Mouse (Mus musculus): ENCODE measurements around the gene Rnf38. TPM values are rescaled to one million over a fixed set of nuclear protein-coding genes. Genes with fewer than 3 reads are reported as not detected.

Rnf38 gene
- polyA plus RNA-seq, 1 experiment: 147 TPM

DNA sequence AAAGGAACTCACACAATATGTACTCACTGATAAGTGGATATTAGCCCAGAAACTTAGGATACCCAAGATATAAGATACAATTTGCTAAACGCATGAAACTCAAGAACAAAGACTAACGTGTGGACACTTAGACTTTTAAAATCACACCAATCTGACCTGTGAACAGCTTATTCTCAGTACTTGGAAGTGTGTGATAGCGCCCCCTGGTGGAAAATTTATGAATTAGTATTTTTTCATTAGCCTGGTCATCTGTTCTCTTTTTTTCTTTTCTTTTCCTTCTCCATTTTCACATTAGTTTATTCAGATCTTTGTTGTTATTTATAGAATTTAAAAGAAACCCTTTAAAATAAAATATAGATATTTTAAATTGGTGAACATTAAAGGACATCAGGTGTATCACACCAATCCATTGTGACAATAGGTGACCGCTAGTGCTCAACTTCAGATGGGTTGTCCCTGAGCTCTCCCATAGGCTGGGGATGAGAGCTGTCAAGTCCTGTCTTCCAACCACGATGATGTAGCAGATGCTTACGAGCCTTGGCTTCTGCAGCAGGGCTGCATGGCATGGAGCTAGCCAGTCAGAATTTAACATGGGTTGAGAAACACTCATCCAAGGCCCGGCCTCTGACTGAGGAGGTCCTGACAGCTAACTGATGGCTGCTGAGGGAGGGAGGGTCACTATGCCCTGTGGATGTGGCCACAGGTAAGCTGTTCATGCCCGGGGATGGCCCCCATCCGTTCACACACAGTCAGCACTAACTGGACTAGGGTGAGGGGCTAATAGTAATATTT is 114.0 kb downstream of the Rnf38 start:
- DNase-seq (ENCODE audit: low read depth): no peak

DNA sequence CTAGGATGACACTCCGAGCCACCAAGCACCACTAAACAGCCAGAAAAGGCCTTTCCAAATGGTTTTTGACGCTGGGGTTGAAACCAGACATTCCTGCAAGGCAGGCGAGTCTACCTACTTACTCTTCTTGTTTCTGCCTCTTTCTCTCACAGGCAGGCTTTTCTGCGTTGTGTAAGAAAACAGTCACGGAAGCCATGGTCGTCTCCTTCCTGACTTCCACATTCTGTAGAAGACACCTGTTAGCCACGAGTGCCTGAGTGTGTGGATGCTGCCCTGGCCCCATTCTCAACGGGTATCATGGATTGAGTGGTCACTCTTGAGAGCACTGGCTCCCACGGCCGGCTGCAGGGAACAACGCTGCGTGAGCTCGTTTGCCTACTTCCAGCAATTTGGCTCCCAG is 118.5 kb downstream of the Rnf38 start:
- DNase-seq (ENCODE audit: low read depth): no peak

DNA sequence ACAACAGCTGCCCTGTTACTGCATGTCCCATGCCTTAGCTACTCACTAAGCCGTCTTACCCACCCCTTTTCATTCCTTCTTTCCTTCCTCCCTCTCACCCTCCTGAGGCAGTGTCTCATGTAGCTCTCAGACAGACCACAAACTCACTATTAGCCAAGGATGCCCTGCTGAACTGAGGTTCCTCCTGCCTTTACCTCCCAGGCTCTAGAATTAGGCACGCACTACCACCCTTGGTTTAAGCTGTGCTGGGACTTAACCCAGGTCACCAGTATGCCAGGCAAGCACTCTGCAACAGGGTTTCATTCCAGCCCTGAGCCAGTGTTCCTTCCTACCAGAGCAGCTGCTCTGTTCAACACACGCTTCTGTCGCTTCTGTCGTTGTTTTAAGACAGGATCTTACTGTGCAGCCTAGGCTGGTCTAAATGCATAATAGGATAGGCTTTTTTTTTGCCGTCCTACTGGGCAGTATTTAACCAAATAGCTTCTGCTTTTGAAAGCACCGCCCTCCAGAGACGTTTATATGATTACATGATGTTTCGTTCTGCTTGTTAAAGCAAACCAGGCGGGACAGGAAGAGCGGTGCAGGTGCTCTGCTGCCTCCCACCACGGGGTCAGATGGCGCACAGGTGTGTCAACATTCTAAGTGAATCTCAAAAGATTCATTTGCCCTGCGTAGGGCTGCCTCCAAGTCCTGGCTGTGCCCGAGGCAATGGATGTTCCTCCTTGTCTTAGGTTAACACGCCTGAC is 120.0 kb downstream of the Rnf38 start:
- DNase-seq (ENCODE audit: low read depth): no peak

DNA sequence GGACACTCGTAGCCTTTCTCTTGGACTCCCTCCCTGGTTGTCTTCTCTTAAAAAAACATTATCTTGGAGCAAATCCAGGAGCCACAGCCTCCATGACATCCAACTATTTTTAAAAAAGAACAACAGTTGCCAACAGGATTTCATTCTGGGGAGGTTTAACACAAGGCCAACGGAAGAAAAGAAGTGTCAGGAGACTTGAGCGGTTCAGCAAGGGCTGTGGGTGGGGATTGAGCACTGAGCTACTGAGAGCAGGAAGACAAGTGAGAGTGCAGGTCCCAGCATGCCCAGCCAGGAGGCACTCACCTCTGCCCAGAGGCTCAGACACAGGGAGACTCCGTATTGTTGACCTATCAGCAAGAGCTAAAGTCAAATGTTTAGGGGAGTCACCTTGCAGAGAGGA is 120.8 kb downstream of the Rnf38 start:
- no peak for DNase-seq (ENCODE audit: low read depth)

DNA sequence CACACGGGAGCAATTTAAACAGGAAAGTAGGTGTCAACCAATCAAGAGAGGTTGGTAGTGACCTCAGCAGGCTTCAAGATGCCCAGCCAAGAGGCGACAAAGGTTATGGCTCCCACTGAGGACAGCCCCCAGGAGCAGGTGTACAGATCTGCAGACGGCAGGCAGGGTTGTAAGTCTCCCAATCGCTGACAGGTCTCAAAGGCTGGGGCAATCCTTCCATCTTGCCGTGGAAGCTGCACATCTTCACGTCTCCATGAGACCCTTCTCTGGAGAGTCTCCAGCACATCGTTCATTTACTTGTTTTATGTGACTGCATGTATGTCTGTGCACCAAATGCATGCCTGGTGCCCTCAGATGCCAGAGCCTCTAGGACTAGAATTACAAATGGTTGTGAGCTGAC is 122.8 kb downstream of the Rnf38 start:
- DNase-seq (ENCODE audit: low read depth): no peak

DNA sequence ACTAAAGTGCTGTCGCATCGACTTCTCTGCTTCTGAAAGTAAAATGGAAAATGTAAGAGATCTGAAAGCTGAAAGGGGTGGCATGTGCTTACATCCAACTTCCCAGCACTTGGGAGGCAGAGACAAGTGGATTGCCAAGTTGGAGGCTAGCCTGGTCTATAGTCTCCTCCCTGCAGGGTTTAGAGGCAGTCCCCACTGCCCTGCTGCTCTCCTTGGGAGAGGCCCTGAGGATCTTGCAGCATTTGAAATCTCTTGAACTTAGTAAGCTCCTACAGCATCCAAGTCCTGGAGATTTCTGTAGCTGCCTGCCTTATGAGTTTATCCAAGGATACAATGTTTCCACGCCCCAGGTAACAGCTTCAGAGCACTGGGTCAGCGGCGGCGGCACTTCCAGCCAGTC is 125.3 kb downstream of the Rnf38 start:
- no peak for DNase-seq (ENCODE audit: low read depth)

DNA sequence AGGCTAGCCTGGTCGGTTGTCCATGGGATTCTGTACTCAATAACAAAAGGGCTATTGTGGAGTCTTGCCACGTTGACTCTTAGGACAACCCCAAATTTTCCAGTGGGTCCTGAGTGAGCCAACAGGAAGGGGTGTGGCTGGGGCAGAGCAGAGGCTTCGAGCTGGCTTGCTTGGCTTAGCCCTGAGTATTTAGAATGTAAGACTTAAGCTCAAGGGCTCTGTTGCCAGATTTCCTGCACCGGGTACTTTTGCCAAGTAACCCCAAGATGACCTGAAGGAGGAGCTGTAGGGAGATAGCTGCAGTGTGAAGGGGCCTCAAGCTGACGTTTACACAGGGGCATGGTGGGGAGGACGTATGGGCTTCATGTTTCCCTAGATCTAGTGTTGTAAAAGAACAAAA is 126.2 kb downstream of the Rnf38 start:
- DNase-seq (ENCODE audit: low read depth): no peak

DNA sequence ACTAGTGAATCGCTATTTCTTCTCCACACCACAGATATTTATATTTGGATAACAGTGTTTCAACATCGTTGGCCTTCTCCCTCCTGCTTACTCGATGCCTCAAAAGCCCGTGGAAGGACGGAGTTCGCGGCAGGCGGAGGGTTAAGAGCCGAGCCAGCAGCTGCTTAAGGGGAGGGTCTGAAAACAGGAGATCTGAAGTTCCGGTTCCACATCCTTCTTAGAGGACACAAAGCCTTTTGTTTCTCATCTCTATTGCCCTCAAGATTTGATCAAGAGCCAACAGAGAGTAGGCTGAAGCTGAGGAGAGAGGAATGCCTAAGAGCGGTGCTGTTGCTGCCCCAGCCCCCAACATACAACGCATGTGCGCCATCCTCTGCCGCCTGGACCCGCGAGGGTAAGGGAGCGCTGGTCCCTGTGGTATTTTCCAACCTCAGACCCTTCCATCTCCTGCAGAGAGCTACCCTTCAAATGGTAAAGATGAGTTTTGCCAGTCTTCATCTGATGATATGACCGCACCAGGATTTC is 127.2 kb downstream of the Rnf38 start:
- no peak for DNase-seq (ENCODE audit: low read depth)

DNA sequence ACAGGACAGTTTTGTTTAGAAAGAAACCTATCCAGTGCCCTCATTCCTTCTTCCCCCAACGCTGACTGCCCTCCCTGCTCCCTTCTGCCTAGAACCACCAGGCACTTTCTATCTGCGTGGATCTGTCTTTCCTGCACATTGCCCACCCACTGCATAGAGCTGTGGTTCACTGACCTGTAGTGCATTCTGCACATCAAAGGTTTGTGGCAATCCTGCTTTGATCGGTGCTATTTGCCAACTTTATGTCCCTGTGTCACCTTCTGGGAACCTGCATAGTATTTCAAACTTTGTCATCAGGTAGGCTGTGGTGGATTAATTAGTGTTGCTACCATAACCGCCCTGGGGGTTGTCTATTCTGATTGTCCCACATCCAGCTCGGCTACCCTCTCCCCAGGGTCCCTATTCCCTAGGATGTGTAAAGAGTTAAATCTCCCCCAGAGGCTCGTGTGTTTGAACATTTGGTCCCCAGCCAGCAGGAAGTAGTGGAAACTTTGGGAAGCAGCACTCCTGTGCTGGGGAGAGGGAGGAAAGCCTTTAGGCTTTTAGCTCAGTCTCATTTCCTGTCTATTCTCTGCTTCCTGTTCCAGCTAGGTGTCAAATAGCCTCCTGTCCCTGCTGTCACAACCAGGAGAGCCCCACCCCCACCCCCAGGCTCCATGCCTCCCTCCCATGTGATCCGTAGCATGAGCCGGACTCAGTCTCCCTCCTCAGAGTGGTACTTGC is 129.2 kb downstream of the Rnf38 start:
- no peak for DNase-seq (ENCODE audit: low read depth)

DNA sequence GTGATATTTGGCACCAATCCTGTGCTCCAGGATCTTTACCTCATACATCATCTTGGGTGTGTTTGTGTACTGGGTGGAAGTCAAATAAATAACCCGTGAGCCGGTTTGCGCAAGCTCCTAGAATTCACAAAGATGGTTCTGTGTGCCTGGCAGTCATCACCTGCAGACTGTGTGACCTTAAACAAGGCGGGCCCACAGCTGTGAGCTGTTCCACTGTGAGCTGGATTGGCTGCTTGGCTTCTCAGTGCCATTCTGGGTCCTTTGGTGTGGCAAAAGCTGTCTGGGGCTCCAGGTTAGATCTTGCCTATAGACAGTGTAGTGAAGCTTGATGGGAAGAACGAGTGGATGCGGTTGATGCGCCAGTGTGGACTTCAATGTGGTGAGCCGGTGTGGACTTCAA is 130.0 kb downstream of the Rnf38 start:
- DNase-seq (ENCODE audit: low read depth): no peak

DNA sequence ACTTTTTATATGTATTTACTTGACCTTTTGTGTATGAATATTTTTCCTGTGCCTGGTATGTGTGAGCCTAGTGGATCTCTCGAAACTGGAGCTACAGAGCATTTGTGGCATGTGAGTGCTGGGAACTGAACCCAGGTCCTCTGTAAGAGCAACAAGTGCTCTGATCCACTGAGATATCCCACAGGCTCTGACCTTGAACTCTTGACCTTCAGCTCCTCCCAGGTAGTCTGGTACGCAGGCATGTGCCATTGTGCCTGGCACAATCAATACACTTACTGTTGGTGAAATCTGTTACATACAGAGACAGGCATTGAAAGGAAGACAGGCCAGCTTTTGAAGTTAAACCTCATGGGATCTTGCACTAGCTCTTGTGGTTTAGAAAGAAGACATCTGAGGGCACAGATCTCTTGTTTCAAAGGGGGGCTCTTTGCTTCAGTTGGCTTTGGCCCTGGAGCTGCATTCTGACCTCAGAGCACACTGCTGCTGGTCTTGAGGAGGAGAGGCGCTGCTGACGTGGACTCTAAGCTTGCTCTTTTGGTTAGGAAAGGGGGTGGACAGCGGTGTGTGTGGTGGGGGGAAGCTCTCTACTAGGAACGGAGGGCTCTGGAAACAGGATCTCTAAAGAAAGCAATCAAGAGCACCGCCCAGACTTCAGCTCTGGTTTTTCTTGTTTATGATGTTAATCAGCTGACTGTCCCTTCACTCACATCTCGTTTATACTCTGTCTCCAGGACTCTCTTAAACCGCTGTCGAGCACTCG is 135.8 kb downstream of the Rnf38 start:
- DNase-seq (ENCODE audit: low read depth): no peak

DNA sequence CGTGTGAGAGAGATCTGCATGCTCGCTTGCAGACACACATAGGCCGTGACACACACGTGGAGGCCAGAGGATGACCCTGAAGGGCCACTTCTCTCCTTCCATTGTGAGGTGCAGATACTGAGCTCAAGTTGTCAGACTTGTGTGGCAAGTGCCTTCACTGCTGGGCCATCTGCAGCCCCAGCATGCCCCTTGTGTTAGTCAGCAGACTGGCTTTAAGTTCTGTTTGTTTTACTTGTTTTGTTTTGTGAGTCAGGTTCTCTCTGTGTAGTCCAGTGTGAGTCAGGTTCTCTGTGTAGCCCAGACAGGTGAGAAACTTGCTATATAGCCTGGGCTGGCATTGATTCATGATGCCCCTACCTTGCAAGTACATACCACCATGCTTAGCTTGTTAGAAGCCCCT is 139.1 kb downstream of the Rnf38 start:
- DNase-seq (ENCODE audit: low read depth): no peak

DNA sequence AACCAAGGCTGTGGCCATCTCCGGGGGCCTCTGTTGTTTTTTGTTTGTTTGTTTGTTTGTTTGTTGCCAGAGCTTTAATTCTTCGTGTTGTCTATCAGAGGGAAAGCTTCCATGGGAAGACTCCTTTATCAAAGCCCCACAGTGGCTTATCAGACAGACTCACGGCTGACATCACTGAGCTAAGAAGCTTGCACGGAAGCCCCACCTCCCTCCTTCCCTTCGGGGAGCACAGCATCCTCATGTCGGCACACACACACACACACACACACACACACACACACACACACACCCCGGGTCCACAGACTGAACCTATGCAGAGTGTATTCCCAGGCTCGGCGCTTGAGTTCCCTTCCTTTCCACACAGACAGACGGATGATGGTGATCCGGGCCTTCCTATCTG is 141.2 kb downstream of the Rnf38 start:
- no peak for DNase-seq (ENCODE audit: low read depth)

DNA sequence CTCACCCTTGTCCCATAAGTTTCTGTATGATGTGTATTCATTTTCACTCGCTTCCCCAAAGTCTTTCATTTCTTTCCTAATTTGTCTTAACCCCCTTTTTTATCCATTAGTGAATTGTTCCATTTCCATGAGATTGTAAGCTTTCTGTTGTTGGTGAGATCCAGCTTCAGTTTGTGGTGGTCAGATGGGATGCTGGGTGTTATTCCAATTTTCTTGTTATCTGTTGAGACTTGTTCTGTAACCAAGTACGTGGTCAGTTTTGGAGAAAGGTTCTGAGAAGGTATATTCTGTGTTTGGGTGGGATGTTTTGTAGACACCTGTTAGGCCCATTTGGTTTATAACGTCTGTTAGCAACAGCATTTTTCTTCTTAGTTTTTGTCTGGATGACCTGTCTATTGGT is 148.0 kb downstream of the Rnf38 start:
- DNase-seq (ENCODE audit: low read depth): no peak

DNA sequence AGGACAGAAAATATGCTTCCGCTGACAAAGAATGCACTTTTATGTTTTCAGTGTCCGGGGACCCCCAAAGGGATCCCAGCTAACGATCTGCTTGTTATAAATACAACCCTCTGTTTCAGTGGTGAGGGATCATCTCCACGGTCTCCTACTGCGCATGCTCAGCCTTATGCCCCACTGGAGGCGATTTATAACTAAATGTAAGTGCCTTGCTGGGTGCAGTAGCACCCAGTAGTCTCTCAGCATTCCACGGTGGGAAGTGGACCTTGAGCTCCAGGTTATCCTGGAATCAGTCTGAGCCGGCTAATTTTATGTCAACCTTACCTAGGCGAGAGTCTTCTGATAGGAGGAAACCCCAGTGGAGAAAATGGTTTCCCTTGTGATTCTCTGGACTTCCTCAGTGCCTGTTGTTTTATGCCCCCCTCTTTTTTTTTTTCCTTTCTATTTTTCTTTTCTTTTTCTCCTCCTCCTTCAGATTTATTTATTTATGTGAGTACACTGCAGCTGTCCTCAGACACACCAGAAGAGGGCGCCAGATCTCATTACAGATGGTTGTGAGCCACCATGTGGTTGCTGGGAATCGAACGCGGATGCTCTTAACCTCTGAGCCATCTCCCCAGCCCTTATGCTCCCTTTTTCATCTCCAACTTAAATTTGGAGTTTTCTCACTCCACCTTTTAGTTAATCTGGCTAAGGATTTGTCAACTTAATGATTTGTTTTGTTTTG is 148.8 kb downstream of the Rnf38 start:
- DNase-seq (ENCODE audit: low read depth): no peak

DNA sequence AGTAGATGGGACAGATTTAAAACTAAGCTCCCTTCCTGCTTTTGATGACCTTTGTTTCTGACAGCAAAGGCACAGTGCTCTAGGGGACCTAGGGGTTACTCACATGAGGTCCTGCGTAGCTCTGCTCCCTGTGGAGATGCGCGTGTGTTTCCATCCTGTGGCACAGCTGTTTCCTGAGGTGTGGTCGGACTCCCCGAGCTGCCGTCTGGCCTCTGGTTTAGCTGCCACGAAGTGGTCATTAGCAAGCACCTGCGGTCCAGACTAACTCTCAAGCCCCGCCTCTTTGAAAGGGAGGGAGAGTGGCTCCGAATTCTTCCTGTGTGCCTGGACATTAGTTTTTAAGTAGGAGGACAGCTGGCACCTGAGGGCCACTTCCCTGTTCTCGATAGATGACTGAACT is 149.6 kb downstream of the Rnf38 start, which contains the start of gene Gne:
TSS of gene Gne (minus strand) at position 233 of the 400 bp plus-strand sequence.
- DNase-seq (ENCODE audit: low read depth): no peak

DNA sequence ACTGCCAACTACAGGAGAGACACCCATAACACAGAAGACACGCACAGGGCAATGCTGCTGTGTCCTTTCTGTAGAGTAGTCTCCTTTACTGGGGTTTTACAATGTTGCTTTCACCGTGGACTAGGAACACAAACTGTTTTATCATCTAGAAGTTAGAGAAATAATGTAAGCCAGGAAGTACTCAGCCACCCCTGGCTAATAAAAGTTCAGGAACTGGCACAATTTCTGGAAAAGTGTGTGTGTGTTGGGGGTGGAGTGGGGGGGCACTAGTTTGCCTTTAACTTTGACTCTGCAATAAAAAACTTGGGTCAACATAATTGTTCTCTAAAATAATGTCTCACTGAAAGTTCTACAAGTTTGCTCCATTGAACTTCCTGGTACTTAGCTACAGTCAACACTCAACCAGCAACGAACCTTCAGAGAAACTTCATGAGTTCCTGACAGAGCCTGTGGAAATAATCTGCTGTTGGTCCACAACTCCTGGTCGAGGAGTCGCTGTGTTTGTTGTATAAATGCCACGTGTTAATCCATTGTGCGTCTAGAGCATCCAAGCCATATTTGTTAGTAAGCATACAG is 155.1 kb downstream of the Rnf38 start:
- no peak for DNase-seq (ENCODE audit: low read depth)

Data from gonadal fat pad, adult 2 months (tissue).